Mouse (Mus musculus) layer of hippocampus, adult 2 months (tissue): ENCODE data around the gene Lrrc1. TPM values are rescaled to one million over a fixed set of nuclear protein-coding genes. Genes with fewer than 3 reads are reported as not detected.

ENCODE experiments used
- DNase-seq, 2 experiments: peaks; one replicate each; pipeline ENCODE4 v3.0.0; 2022; ENCODE audit warnings: low spot score in 2 of 2
- H3K27ac ChIP-seq: fragments of 200-600 bp; 2 replicates; pipeline ENCODE4 v1.8.1; 2022
- H3K4me3 ChIP-seq: fragments of 200-600 bp; 2 replicates; pipeline ENCODE4 v1.8.1; 2022; ENCODE audit warnings: mild to moderate bottlenecking
- CTCF ChIP-seq: fragments of 200-600 bp; conservative IDR thresholded peaks from 2 replicates; pipeline ENCODE4 v1.8.1; 2022; ENCODE audit warnings: antibody characterized with exemption, mild to moderate bottlenecking, moderate library complexity
- total RNA-seq, 2 experiments: library from RNA; stranded (reverse); gene quantifications; 2 replicates each; pipeline ENCODE4 v1.2.3; 2021

Gene Lrrc1
- total RNA-seq, 2 experiments from 2014 or later: 8.4 to 9.1 TPM

GRCm38 (mm10) chr9:77433476-77433875 lies 111.2 kb downstream of the Lrrc1 start:
- TF ChIP-seq CTCF: no peak
- DNase-seq: no peak
- no peak overlapping the region for H3K4me3 ChIP-seq
- no peak overlapping the region for H3K27ac ChIP-seq

GRCm38 (mm10) chr9:77432030-77432429 lies 112.6 kb downstream of the Lrrc1 start:
- Histone ChIP-seq H3K27ac (no peak overlapping the region), H3K4me3 (no peak overlapping the region)
- no peak for DNase-seq
- TF ChIP-seq CTCF: no peak

- Histone ChIP-seq H3K4me3 (no peak overlapping the region), H3K27ac (no peak overlapping the region)
- TF ChIP-seq CTCF: no peak
- DNase-seq: no peak
Measured at GRCm38 (mm10) chr9:77430413-77431087, 114.1 kb downstream of the Lrrc1 start.

- no peak for DNase-seq
- Histone ChIP-seq H3K27ac (no peak overlapping the region), H3K4me3 (no peak overlapping the region)
- no peak for TF ChIP-seq CTCF
Measured at GRCm38 (mm10) chr9:77429230-77430015, 115.2 kb downstream of the Lrrc1 start.

- Histone ChIP-seq H3K27ac (no peak overlapping the region), H3K4me3 (no peak overlapping the region)
- DNase-seq: no peak
- TF ChIP-seq CTCF: no peak
Measured at GRCm38 (mm10) chr9:77428748-77429140, 115.9 kb downstream of the Lrrc1 start.

DNA sequence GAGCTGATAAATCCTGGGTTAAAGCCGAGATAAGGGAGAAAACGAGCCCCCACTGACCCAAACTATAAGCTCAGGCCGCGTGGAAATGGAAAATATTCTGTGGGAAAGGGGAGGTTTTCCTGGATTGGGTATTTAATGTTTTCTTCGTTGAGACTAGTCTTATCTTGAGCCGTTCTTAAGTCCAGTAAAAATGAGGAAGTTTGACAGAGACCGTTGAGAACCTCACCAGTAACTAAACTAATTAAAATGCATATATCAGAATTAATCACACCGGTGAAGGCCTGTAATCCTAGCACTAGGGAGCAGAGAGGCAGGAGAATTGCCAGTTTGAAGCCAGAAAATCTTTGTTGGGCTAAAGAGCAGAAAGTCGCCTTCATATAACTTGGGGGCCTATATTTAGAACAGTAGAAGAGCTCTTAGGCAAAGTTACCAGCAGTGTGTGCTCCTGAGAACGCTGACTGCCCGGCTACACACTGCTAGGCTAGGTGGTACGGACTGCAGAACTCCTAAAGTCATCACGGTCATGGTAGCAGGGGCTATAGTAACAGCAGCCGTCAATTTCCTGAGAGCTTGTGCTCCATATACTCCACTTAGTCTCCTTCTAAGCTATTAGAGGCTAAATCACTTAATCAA lies 116.4 kb downstream of the Lrrc1 start:
- H3K4me3 ChIP-seq: no peak overlapping the region
- TF ChIP-seq CTCF: no peak
- DNase-seq: no peak
- no peak overlapping the region for H3K27ac ChIP-seq

DNA sequence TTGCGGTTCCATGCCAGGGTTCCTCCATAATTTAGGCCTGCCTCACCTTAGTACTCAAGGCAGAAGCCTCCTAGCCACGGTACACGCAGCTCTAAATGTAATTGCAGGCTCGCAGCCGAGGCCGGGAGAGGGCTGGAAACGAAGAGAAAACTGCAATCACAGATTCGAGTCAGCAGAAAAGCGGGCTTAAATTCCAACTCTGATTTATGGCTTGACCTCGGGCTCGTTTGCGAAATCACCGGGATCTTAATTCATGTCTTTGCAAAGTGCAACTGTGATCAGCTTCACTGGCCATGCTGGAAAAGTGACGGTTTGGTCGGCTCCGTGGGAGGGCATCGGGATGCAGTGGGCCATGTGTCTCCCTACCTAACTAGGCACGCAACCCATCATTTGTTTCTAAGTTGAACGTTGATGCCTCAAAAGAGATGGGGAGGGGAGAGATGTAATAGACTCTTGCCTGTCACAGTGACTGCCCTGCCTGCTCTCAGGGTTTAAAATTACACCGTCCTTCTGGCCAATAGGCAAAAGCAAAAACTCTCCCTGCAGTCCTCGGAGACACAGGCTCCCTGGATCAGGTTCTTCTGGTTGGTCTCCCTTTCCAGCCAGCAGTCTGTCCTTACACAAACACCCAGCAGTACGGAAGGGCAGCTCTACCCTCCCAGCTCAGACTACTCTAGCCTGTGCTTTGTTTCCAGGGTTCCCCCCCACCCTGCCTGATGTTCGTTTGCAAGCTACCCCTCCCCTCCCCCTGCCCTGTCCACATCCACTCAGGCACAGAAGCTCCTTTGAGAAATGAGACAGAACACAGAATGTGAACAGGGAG lies 117.2 kb downstream of the Lrrc1 start:
- no peak overlapping the region for H3K27ac ChIP-seq
- H3K4me3 ChIP-seq: peak overlapping the region; percentile 31
- DNase-seq: no peak
- no peak for TF ChIP-seq CTCF

DNA sequence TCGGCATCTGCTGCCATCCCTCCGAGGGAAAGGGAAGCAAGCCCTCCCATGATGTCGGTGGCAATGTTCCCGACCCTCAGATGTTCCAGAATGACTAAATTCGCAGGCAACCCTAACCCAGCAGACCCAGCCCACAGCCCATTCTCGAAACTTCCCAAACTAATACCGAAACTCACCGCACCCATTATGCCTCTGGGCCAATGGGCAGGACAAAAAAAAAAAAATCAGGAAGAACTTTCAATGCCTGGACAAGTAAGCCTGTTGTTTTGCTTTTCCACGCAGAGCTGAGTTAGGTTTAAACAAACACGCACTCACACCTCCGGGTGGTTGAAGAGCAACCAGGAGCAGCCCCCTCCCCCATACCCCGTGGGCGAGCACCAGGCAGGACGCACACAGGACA lies 118.6 kb downstream of the Lrrc1 start:
- DNase-seq: no peak
- Histone ChIP-seq H3K4me3 (no peak overlapping the region), H3K27ac (no peak overlapping the region)
- no peak for TF ChIP-seq CTCF

DNA sequence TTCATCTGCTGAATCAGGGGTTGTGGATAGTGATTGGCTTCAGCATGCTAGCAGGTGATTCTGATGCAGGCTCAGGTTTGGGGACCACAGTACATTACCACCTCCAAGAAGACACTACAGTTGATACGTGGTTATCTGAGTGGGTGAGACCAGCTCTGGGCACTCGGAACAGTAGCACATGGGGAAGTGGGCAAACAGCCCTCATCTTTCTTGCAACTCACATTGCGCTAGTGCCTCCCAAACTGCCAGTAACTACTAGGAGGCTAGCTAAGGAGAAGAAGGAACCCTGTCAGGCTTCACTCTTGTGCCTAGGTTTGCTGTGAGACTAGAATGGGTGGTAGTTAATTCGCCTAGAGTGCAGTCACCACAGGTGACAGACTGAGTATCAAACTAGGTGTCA lies 119.1 kb downstream of the Lrrc1 start:
- no peak for TF ChIP-seq CTCF
- no peak overlapping the region for H3K27ac ChIP-seq
- DNase-seq: no peak
- no peak overlapping the region for H3K4me3 ChIP-seq

DNA sequence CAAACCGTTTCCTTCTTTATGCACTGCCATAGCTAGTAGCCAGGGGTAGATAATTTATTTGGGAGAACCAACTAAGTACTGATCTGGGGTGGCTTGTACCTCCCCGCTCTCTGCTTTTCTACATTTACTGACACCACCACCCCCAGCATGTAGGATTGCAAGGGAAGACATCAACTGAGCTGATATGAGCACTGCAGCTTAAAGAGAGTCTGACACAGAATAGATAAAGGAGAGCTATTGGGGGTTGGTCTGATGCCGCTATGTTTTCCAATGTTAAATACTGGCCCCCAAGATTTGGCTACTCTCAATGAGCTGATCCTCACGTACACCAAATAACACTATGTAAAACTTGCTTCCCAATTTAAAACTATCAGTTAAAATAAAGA lies 124.5 kb downstream of the Lrrc1 start:
- DNase-seq: no peak
- H3K4me3 ChIP-seq: no peak overlapping the region
- H3K27ac ChIP-seq: no peak overlapping the region
- no peak for TF ChIP-seq CTCF

- no peak for DNase-seq
Measured at GRCm38 (mm10) chr9:77419501-77420199, 125.0 kb downstream of the Lrrc1 start.

DNA sequence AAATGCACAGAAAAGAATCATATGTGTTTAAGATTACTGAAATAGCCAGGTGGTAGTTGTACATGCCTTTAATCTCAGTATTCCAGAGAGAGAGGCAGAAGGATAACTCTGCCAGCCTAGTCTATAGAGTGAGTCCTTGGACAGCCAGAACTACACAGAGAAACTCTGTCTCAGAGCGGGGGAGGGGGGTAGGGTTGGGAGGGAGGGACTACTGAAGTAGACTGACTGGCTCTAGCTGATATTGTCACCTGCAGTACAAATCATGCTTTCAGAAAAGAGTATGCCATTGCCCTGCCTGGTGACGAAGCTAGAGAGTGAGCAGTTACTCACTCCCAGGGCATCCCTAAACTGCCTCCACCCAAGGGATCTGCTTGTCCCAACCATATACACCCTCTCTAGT lies 125.9 kb downstream of the Lrrc1 start:
- TF ChIP-seq CTCF: no peak
- DNase-seq: no peak
- no peak overlapping the region for H3K27ac ChIP-seq
- no peak overlapping the region for H3K4me3 ChIP-seq

More at GRCm38 (mm10) chr9:77419501-77420199, 125.0 kb downstream of the Lrrc1 start:
- no peak overlapping the region for H3K4me3 ChIP-seq
- H3K27ac ChIP-seq: no peak overlapping the region
- TF ChIP-seq CTCF: no peak
